Mouse (Mus musculus) spleen, postnatal 4 days (tissue): Measurements from ENCODE around the gene Slc27a5.

ENCODE experiments used
- DNase-seq, 2 experiments: peaks; one replicate each; pipeline ENCODE4 v3.0.0; 2022; ENCODE audit warnings: low spot score in 2 of 2

Gene Slc27a5

DNA sequence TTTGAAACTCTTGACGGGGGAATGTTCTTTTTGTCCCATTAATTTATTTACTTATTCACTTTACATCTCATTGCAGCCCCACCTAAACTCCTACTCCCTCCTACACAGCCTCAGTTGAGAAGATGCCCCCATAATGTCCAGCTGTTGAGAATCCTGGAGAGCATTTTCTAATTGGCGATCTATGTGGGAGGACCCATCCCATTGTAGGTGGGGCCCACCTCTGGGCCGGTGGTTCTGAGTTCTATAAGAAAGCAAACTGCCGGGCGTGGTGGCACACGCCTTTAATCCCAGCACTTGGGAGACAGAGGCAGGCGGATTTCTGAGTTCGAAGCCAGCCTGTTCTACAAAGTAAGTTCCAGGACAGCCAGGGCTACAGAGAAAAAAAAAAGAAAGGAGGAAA is 11.1 kb downstream of the Slc27a5 start:
- no peak for DNase-seq

DNA sequence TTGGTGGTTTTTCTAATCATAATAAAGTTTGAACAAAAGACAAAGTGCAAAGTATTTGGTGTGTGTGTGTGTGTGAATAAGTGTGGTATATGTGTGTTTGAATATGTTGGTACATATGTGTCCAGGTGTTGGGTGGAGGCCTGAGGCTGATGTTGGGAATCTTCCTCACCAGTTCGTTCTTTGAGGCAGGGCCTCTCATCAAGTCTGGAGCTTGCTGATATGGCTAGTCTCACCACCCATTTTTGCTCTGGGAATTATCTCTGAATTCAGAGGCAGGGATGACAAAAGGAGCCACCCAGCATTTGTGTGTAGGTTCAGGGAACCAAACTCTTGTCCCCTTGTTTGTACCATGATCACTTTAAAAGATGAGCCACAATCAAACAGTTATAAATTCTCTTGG is 12.3 kb downstream of the Slc27a5 start:
- no peak for DNase-seq

DNA sequence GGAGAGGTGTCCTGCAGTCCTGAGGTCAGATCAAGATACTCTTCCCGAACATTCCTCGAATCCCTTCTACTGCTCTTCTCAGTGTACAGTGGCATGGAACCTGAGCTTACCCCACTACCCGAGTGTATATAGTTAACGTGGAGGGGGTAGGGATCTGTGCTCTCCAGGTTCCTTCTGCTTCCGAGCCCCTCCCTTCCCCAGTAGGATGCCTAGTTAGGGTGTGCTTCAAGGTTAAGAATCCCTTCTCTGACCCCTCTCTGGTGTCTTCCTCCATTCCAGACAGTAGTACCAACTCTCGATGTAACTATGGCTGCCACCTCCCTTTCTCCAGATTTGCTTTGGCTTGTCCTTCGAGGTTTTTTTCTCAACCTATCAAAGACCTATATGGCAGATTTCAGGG is 17.7 kb downstream of the Slc27a5 start:
- DNase-seq: no peak

DNA sequence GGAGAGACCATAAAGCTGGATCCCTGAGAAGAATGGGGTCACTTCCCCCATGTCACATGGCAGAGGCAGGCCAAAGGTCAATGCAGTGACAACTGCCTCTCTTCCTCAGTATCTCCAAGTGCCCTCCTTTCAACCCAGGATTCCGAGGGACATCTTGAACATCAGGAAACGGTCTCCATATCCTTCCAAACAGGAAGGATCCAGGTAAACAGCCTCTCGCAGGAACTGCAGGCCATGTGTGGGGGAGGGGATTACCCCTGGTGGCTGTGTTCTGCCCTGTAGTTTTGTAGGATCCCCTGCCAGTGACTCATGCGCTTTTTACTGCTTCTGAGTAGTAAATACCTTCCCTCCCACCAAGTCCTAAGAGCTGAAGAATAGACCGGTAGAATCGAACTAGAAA is 18.2 kb downstream of the Slc27a5 start:
- DNase-seq: no peak

DNA sequence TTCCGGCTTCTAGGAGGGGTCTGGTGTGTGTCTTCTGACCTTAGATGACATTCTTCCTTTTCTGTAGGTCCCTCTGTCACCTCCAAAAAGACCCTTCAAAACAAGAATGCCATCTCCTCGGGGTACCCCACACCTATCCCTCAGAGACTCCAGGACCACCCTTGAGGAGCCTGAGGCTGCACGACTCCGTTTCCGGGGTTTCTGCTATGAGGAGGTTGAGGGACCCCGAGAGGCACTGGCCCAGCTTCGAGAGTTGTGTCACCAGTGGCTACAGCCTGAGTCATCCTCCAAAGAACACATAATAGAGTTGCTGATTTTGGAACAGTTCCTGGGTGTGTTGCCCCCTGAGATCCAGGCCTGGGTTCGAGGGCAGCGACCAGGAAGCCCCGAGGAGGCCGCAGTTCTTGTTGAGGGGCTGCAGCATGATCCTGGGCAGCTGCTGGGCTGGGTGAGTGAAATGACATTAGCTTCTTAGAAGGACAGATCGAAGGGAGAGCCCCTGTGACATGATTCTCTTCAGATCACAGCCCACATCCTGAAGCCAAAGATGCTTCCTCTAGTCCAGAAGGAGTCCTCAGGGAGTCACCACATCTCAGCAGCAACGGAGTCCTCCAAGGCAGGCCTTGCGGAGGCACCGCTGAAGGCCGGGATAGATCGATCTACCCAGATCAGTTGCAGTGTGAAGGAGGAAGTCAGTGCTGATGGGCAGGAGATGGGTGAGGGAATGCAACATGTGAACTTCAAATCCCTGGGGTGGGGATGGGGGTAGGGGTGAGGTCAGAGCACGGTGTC is 18.9 kb downstream of the Slc27a5 start:
- no peak for DNase-seq

DNA sequence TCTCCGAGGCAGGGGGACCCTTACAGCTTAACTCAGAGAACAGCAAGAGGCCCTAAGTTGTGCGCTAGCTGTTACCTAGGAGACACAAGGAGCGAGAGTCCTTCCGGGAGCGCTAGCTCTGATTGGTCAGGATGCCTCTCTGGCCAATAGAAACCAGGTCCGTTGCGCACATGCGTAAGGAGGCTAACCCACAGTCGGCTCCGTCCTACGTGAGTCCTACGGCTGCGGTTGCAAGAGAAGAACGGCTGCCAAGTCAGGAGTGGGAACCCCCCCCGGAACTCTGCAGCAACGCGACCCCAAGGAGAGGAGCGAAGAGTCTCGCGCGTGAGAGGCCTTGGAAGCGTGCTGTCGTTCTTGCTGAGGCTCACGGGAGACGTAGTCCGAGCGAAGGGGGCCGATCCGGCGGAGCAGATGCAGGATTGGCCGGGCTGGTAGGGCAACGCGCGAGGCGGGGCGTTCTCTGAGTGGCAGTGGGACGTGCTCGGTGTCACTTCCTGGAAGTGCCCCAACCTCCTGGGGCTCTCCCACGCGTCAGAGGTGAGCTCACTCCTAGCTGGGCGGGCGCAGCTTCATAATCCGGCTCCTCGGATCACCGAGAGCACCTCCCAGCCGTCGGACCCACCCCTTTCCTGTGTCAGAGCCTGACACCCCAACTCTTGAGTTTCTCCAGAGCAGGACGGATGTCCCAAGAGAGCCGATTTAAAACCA is 20.2 kb downstream of the Slc27a5 start, which contains the start of gene Zfp446:
Gene Zfp446, plus strand, starts transcription at position 167 of the 708 bp plus-strand sequence.
- peak; percentile 96 to 97 for DNase-seq

DNA sequence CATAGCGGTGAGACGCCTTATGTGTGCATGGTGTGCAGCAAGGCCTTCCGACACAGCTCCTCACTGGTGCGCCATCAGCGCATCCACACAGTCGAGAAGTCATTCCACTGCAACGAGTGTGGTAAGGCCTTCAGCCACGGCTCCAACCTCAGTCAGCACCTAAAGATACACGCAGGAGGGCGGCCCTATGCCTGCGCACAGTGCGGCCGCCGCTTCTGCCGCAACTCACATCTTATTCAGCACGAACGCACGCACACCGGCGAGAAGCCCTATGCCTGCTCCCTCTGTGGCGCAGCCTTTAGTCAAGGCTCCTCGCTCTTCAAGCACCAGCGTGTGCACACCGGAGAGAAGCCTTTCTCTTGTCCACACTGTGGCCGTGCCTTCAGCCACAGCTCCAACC is 27.1 kb downstream of the Slc27a5 start:
- no peak for DNase-seq

DNA sequence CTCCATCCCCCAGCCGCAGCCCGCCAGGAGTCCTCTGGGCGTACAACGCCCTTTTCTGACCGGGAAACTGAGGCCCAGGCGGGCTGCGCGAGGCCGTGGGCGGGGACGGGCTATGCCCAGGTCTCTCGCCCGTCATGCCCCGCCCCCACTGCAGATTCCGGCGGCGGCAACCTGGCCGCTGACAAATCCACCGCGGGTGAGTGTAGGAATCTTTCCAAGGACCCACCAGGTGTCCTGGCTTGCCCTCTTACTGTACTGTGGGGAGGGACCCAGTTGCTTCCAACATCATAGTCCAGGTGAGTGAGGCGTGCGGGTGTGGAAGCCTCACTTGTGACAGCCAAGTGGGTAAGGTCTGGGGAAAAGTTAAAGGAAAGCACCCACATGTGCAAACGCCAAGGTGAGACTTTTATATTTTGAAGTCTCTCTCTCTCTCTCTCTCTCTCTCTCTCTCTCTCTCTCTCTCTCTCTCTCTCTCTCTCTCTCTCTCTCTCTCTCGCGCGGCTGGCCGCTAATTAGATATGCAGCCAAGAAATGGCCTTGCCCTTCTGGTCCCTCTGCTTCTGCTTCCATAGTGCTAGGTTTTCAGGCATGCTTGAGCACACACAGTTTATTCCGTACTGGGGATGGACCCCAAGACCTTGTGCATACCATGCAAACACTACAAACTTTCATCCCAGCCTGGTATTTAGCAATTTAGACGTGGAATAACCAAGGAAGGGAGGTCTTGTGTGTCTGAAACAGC is 31.7 kb downstream of the Slc27a5 start:
- DNase-seq: peak; percentile 69 to 87

DNA sequence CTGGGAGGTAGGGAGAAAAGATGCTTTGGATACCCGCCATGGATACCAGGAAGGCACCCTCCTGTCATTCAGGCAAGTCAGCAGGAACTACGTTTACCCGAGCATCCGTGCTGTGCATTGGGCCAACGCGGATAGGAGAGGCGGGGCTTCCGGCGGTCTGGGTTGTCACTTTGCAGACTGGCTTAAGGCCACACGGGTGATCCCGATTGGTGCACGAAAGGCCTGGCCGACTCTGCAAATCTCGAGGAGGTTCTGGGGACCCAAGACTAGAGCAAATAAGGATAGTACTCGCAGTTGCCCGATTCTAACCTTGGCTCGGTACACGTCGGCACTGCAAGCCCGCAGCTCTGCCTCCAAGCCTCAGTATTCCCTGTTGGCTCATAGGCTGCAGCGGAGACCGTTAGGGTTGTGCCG is 32.3 kb downstream of the Slc27a5 start, which contains the start of gene Zfp324:
Gene Zfp324, plus strand, starts transcription at position 161 of the 414 bp plus-strand sequence.
- peak; percentile 87 to 91 for DNase-seq

DNA sequence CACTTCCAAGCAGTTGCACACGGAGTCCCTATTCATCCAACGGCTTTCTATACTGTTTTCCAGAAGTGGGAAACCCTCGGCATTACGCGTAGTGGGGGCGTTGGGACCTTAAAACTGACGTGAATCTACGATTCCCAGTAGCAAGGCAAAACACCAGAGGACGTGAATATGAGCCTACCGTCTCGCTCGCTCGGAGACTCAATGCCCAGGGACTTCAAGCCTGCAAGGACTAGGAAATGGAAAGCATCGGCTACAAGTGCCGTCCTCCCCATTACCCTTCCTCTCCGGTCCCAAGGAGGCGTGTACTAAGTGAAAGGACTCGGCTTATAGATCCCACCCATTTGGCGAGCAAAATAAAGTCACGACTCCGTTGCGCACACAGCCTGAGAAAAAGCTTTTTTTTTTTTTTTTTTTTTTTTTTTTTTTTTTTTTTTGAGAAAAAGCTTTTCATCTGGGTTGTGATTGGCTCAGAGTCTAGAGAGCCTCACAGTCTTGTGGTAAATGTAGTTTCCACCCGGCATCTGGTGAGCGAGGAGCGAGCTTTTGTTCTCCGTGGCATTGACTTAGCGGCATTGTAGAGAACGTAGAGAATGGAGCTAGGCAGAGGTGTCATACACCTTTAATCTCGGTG is 36.4 kb downstream of the Slc27a5 start:
- DNase-seq: peak; percentile 23 to 65

DNA sequence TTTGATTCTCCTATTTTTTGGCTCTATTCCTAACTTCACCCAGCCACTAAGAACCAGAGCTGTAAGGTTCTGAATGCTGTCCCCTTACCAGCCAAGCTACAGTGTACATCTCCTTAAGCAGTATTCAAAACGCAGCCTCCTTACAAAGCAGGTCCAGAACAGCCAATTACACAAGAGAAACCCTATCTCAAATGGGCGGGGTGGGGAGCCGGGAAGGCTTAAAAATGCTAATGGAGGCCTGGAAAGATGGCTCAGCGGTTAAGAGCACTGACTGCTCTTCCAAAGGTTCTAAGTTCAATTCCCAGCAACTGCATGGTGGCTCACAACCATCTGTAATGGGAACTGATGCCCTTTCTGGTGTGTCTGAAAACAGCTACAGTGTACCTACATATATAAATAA is 38.3 kb downstream of the Slc27a5 start:
- DNase-seq: no peak

DNA sequence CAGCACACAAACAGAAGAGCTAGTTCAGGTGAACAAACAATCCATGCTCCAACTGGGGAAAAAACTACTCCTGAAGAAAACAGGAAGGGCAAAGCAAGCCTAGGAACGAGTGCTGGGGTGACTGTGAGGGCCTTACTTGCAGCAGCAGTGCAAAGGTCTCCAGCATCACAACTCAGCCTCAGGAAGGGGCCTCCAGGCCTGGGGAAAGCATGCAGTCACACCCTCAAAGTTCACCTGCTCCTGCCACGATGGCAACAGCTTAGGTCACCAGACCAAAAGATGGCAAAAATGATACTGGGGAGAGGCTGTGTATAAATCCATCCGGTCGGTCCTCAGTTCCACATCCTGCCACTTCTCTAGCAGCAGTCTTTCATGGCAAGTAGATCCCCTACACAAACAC is 39.0 kb downstream of the Slc27a5 start:
- no peak for DNase-seq

DNA sequence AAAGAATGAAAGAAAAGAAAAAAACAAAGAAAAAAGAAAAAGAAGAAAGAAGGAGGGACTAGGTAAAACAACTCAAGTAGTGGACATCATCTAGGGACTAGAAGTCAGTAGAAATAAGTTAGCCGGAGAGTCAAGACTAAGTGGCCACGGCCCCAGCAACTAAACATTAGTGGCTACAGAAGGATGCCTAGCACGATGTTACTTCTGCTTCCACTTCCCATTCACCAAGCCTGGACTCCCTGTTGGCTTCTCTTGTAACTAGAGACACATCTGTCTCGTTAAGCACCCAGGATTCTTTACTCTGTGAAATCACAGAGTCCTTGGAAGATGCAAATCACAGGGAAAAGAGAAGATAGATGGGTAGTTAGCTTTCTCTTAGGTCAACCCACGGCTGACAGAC is 40.5 kb downstream of the Slc27a5 start:
- no peak for DNase-seq

DNA sequence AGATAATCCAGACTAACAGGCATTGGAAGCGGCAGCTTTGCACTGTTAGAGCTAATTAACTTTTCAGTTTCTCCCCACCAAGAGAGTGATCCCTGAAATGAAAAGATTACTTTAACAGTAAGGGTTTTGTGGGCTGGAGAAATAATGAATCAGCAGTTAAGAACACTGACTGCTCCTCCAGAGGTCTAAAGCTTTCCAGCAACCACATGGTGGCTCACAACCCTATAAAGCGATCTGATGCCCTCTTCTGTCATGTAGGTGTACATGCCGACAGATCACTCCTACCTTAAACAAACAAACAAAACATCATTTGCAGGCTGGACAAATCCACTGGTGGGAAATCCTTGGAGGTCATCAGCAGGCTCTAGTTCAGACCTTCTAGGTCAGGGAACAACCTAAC is 43.1 kb downstream of the Slc27a5 start:
- DNase-seq: no peak

DNA sequence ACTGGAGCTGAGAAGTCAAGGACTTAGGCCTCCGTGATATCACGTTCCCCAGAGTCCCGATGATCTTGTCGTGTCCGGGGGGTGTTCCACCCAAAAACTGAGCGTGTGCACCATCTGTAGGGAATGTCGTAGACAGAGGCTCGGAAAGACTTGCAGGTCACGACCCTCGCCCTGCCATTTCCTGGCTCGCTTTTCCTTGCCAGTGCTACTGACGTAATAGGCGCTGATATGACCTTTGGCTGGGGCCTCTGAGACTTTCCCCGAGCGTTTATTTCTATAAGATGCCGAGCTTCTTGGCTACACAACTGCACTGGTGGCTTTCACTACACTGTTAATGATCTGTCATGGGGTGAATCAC is 48.1 kb downstream of the Slc27a5 start:
- DNase-seq: no peak

DNA sequence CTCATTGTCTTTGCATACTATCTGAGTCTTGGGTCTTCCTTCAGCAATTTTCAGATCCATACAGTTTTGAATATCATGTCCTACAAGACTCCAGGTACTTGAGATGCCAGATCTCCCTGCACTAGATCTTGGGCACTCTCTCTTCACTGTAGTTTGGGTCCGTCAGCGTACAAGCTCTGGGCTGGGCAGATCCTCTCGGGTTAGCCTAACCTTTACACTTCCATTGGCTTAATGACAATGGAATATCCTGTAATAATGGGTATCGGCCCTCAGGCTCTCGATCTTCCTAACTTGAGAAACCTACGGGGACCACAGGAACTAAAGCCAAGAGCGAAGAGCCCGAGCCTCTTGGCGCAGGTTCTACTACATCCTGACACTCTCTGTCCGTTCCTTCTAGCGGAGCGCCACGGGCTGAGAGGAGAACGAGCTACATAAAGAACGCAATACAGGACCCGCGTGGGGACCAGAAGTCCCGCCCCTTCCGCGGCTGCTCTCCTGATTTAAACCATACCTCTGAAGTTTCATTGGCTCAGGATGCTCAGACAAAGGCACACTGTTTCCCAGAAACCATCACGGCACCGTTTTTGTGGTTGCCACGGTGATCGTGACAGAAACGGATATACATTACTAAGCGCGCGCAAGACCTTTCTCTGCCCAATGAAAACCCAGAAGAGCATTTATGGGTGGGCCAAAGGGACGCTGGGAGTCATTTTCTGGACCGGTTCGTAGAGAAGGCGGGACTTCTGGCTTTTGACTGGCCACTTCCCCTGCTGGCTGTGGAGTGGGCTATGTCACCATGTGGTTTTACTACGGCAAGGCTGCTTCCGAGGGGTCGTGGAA is 48.7 kb downstream of the Slc27a5 start:
- peak; percentile 89 to 90 for DNase-seq

DNA sequence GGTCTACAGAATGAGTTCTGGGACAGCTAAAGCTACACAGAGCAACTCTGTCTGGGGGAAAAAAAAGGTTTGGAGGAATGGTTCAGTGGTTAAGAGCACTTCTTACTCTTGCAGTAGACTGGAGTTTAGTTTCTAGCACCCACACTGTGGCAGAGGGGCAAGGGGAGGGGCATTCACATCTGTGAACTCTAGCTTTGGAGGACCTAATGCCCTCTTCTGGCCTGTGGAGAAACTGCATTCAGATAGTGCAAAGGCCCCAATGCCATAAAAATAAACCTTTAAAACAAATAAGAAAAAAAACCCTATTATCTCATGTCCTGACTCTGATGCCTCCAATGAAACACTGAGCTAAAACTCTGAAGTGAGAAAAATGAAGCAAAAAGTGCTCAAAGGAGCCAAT is 54.5 kb downstream of the Slc27a5 start:
- no peak for DNase-seq

DNA sequence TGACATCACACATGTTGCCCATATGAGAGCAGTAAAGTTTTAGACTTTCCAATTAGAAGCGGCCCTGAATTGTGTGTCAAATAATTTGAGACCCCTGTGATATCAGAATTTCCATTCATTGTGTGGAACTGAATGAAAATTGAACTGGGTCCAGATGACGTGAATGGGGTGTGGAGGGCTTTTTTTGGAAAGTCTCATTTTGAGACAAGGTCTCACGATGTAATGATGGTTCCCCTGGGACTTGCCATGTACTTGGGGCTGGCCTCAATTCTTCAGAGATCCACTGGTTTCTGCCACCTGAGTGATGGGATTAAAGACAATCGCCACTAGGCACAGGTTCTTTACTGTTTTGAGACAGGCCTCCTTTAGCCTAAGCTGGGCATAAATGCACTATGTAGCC is 57.4 kb downstream of the Slc27a5 start:
- DNase-seq: no peak
